In genomic region chrX:130188449-130188848, GRCm38 (mm10) we compare ENCODE assay signal across 27 mouse cellular contexts.
"Had no signal": no experiment of that assay in that cellular context is flagged by ENCODE, and none has a peak within 500 bp of the region (broad histone marks: within the 10 kb centered on the region; RNA-seq: fewer than 3 reads in every experiment).

No protein-coding gene starts in this region.

- H3K9ac ChIP-seq: heart, embryonic 13.5 days; heart, embryonic 15.5 days; hindbrain, embryonic 12.5 days; hindbrain, embryonic 14.5 days; intestine, embryonic 15.5 days; limb, embryonic 12.5 days; liver, embryonic 13.5 days; liver, embryonic 15.5 days had no signal

- H3K27me3 ChIP-seq: heart, embryonic 13.5 days; heart, embryonic 15.5 days; hindbrain, embryonic 12.5 days; intestine, embryonic 15.5 days; limb, embryonic 12.5 days; liver, embryonic 13.5 days; liver, embryonic 15.5 days had no signal

- ATAC-seq: hindbrain, embryonic 16.5 days; inflammation-experienced regulatory T-cells, adult 6 months; intestine, embryonic 15.5 days; intestine, postnatal 0 days had no signal

- H3K4me2 ChIP-seq: heart, embryonic 11.5 days; heart, embryonic 13.5 days; heart, embryonic 15.5 days; hindbrain, embryonic 12.5 days; hindbrain, embryonic 14.5 days; intestine, embryonic 15.5 days; limb, embryonic 12.5 days; liver, embryonic 11.5 days; liver, embryonic 13.5 days; liver, embryonic 15.5 days had no signal

- H3K9me3 ChIP-seq: heart, embryonic 13.5 days; heart, embryonic 15.5 days; hindbrain, embryonic 12.5 days; intestine, embryonic 15.5 days; limb, embryonic 10.5 days; limb, embryonic 12.5 days; liver, embryonic 13.5 days; liver, embryonic 15.5 days had no signal

- H3K4me3 ChIP-seq: heart, adult 2 months; heart, embryonic 13.5 days; heart, embryonic 15.5 days; hindbrain, embryonic 12.5 days; intestine, embryonic 15.5 days; layer of hippocampus, adult 2 months; left cerebral cortex, adult 2 months; limb, embryonic 10.5 days; limb, embryonic 12.5 days; liver, embryonic 13.5 days; liver, embryonic 15.5 days had no signal

- H3K27ac ChIP-seq: heart, adult 2 months; heart, embryonic 13.5 days; heart, embryonic 15.5 days; hindbrain, embryonic 12.5 days; hindbrain, embryonic 14.5 days; intestine, embryonic 15.5 days; layer of hippocampus, adult 2 months; left cerebral cortex, adult 2 months; limb, embryonic 10.5 days; limb, embryonic 12.5 days; liver, embryonic 13.5 days; liver, embryonic 15.5 days had no signal

- DNase-seq: gastrocnemius, postnatal 25 days; heart, adult 11 months; heart, adult 2 months; heart, postnatal 14 days; heart, postnatal 36 days; kidney, adult 18-20 months; kidney, adult 8-10 months; kidney, postnatal 10 days; kidney, postnatal 25 days; kidney, postnatal 4 days; liver; liver, embryonic 13.5 days had no signal

- H3K4me1 ChIP-seq: heart, embryonic 13.5 days; heart, embryonic 15.5 days; hindbrain, embryonic 12.5 days; intestine, embryonic 15.5 days; limb, embryonic 10.5 days; limb, embryonic 12.5 days; liver, embryonic 13.5 days; liver, embryonic 15.5 days had no signal

- H3K36me3 ChIP-seq: heart, embryonic 13.5 days; heart, embryonic 15.5 days; hindbrain, embryonic 12.5 days; intestine, embryonic 15.5 days; limb, embryonic 10.5 days; limb, embryonic 12.5 days; liver, embryonic 13.5 days; liver, embryonic 15.5 days had no signal
